Mouse (Mus musculus): ENCODE measurements around the gene Slu7. TPM values are rescaled to one million over a fixed set of nuclear protein-coding genes. Genes with fewer than 3 reads are reported as not detected.

Slu7 gene
- total RNA-seq (2021): 39.9 and 43.4 TPM in 2 replicates
- long read RNA-seq, experiment 1, transcript Slu7-201 (16 exons, 3,625 nt): major isoform, 33 of 67 reads
- long read RNA-seq, experiment 1, partial matches to known transcripts: 5 of 67 reads
- long read RNA-seq, experiment 1, other reads (novel, unspliced or antisense): 29 of 67 reads
- long read RNA-seq, experiment 2, transcript Slu7-201 (16 exons, 3,625 nt): major isoform, 21 of 42 reads
- long read RNA-seq, experiment 2, partial matches to known transcripts: 4 of 42 reads
- long read RNA-seq, experiment 2, other reads (novel, unspliced or antisense): 15 of 42 reads

DNA sequence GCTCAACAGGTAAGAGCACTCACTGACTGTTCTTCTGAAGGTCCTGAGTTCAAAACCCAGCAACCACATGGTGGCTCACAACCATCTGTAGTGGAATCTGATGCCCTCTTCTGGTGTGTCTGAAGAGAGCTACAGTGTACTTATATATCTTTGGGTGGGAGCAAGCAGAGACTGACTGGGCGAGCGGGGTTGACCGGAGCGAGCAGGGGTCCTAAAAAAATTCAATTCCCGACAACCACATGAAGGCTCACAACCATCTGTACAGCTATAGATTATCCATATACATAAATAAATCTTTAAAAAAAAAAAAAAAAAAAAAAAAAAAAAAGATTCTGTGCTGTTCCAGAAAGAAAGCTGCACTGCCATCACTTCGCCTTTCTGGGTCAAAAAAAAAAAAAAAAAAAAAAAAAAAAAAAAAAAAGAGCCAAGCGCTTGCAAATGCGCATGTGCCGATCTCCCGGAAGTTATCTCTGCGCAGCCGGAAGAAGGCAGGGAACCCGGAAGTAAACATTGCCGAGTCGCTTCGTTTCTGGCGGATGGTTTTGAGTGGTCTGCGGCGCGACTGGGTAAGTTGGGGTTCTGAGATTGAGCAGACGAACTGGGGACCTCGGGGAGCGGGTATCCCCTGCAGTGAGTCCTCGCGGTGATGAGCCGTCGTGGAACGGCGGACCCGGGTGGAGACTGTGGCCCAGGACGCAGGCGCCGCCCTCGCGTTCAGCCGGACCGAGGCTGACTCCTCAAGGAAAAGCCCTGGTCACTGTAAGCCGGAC, at the start of gene Slu7:
Slu7 (plus strand) TSS at position 491 of the 770 bp plus-strand sequence.
- peak; percentile 85 for DNase-seq

DNA sequence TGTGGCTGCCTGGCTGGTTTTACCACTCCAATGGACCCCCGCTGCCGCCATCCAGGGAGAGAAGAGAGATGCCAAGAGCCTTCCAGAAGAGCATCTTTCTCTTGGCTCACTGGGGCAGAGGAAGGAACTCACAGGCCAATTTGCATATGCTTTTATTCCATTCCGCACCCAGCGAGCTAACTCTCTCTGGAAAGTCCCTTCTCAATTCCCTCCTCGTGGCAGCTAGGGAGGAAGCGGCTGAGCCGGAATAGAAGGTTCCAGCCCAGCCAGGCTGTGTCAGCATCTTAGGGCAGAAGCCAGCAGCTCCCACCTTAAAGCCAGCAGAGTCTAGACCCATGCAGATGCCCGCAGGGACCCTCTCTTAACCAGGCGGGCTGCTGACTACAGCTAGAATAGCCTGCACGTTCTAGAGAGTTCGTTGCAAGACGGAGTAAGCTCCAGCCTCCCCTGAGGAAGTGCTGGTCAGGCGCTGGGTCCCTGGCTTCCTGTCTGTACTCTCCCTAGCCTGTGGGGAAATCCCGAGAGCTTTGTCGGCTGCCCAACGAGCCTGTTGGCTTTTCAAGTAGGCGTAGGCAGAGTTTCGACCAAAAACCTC, 48.4 kb upstream of the Slu7 start:
- peak; percentile 78 for DNase-seq

DNA sequence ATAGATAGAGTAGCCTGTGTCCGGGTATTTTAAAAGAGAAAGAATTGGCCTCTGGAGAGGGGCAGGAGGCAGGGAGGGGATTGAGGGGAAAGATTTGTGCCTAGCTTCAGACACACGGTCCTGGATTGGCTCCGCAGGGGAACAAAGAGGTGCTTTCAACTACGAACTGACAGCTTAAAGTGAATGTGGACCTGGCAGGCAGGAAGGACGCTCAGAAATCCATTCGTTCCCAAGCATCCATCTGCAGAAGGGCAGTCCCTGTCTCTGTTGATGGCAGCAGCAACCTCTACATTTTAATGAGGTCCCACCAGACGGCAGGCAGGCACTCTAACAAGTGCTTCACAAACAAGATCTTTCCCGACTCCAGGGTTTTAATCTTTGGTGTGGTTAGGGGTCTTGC, 47.8 kb upstream of the Slu7 start:
- DNase-seq: peak; percentile 14

DNA sequence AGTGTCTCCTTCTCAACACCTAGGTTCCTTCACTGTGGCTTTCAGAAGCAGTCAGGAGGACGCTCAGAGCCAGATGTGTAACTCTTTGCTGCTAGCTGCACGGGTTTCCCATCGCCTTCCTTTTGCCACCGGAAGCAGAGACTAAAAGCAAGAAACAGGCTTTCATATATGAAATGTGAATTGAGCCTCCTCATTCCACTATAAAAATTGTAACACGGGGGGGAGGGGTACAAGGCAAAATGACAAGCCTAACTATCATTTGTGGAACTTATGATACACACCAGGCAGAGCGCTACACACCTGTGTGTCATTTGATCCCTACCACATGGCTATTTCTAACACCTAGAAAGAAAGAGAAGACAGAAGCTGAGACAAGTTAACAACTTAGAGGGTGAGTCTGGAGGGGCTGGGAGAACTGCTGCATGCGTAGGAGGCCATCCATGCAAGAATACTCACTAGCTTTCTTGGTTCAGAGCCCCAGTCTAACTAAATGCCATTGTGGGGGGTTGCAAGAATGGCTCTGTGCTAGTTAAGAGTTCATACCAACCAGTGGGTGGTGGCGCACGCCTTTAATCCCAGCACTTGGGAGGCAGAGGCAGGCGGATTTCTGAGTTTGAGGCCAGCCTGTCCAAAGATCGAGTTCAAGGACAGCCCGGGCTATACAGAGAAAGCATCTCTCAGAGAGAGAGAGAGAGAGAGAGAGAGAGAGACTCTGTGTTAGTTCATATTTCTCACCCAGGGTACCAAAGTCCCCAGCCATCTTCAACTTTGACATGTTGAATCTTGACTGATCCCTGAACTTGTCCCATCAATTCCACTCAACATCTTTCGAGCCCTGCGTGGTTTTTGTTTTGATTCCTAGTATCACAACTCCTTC, 46.3 kb upstream of the Slu7 start:
- DNase-seq: no peak

DNA sequence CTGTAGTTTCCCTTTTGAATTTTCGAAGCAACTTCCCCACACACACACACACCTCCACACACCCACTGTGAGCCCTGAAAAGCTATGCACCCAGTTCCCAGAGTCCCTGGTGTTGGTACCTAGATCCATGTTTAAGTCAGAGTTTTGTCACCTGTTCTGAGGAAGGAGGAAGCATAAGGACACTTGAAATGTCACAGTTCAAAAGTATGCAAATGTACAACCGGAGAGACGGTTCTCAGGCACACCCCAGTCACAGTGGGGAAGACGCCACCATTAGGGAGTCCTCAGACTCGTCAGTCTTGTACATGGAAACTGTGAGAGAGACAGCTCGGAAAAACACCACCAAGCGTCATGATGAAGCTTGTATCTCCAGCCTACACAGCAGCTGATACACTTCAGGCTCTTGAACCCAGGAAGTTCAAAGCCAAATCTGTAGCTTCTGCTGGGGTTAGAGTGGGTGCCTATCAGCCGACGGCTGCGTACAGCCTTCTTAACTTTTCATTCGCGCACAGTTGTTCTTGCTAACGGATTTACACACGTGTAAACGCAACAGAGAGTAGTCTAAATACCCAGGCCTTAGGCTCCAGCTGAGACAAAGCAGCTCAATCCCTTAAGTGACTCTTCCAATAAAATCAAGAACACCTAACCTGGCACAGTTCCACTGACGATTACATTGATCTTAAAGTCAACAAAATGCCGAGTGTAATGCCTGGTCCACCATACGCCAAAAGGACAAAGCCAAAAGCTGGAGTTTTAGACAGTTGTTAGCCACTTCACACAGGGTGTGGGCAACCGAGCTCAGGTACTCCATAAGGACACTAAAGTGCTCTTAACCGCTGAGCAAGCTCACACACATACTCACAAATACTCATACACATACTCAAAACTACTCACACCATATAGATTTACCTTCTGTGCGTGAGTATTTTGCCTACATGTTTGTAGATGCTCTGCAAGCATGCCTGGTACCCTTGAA, 45.1 kb upstream of the Slu7 start:
- DNase-seq: no peak

DNA sequence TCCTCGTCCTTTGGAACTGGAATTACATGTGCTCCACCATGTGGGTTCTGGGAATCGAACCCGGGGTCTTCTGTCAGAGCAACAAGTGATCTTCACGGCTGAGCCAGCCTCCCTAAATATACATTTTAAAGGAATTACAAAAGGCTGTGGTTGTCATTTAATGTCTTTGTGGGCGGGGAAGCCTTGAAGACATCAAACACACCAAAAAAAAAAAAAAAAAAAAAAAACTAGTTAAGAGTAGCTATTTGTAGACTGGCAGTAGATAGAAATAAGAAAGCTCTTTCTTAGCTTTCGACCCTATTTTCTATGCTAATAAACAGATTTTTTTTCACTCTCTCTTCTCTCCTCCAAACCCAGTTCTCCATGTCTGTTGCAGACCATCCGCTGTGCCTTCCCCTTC, 44.4 kb upstream of the Slu7 start:
- DNase-seq: no peak

DNA sequence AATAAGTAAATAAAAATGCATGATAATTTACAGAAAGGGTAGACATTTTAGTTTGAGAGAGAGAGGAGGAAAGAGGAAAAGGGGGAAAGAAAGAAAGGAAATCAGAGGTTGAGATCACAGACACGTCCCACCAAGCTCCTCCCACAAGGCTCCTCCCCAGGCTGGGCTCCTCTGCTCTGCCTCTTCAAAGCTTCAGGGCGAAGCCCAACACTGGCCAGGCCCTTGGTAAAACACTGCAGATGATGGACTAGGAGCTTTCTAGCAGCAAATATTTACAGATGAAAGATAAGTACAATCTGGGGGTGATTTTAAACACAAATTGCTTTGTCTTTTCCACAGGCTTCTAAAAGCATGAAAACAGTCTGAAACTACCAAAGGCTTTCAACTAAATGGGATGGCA, 40.8 kb upstream of the Slu7 start:
- DNase-seq: no peak

DNA sequence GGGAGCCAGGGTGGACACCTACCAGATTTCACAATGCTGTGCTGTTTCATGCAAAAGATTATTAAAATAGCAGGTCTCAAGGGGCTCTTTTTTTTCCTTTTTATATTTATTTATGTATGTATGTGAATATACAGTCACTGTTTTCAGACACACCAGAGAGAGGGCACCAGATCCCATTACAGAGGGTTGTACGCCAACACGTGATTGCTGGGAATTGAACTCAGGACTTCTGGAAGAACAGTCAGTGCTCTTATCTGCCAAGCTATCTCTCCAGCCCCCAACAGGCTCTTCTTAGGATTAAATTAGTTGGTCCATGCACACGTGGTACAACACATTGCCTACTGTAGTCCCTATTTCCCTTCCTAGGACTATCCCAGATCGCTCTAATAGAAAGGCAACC, 40.2 kb upstream of the Slu7 start:
- DNase-seq: no peak

DNA sequence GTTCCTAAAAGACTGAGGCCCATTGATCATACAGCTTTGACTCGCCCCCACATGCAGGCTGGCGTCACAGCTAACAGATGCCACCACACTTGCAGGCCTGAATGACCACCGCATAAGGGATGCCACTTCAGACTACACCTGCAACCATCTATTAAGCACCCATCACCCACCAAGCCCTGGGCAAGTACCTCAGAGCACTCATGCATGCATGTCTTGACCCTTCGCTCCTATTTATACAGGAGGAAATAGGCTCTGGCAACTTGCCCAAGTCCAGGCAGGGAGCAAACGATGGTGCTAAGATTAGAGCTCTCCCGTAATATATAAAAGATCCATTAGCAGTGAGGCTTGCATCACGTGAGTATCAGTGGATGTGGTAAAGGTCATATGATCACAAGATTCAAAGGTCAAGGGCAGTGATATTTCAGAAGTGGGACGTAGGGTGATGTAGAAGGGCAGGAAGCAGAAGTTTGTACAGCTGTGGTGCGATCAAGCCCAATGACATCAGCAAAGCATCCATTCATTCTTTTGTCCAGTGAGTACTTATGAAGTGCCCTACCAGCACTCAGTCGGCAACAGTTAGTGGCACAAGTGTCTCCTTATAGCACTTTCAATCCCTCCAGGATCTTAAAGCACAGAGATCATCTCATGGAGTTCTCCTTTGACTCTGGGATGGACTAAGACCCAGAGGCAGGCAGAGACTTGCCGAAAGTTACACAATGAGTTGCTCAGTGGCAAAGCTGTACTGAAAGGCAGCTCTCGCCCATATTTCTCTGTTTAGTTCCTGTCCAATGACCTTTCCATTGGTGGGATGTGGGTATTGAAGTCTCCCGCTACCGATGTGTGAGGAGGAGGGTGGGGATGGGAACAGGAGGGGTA, 38.2 kb upstream of the Slu7 start:
- no peak for DNase-seq

DNA sequence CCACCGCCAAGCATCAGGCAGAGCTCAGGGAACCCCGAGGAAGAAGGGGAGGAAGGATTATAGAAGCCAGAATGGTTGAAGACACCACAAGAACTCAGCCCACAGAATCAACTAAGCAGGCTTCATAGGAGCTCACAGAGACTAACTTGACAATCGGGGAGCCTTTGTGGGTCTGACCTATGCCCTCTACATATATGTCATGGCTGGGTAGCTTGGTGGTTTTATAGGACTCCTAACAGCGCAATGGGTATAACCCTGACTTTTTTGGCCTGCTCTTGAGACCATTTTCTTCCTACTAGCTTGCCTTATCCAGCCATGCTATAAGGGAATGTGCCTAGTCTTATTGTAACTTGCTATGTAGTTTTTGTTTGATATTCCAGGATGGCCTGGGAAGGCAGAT, 37.3 kb upstream of the Slu7 start:
- no peak for DNase-seq

DNA sequence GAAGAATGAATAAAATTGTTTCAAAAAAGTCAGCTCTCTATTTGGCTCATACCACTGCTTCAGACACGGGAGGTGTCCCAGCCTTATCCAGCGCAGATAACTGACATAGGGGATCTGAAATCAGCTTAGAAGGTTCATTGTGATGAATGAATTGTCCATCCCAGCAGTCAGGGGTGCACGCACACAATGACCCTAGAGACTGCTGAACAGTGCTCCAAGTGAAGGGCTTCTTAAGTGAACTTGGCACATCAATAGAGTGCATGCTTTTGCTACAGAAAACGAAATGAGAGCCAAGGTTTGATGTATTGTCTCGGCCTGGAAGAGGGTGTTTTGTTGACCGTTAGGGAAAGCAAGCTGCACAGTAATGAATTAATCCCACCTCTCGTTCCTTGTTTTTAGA, 36.9 kb upstream of the Slu7 start:
- DNase-seq: no peak

DNA sequence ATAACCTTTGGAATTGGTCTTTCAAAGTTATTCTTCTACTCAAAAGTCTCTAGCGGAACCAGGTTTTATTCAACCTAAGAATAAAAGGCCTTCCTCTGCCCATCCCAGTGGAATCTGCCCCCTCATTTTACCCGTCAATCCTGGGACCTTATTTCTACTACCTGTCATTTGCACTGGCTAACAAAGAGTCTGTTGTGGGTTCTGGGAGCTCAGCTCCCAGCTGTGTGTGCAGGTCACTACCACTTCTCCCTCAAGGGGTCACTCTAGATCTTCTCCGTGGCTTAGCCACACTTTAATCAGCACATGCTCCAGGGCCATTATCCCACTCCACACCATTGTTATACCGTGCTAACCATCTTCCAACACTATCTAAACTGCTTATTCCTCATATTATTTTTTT, 34.2 kb upstream of the Slu7 start:
- DNase-seq: peak; percentile 18

DNA sequence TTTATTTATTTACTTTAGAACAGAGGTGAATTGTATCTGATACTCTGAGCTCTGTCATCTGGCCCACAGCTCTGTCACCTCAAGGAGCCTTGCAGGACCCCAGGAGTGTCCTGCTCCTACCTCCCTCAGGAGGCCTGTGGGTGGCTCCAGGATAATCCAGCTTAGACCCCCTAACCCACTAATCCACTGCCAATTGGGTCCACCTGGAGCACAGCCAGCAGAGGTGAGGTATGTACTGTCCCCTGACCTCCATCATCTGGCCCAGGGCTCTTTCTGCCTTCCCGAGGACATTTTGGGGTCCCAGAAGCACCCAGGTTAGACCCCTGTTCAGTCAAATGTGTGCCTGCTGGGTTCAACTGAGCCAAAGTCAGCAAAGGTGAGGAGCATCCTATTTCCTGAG, 33.4 kb upstream of the Slu7 start:
- DNase-seq: no peak

DNA sequence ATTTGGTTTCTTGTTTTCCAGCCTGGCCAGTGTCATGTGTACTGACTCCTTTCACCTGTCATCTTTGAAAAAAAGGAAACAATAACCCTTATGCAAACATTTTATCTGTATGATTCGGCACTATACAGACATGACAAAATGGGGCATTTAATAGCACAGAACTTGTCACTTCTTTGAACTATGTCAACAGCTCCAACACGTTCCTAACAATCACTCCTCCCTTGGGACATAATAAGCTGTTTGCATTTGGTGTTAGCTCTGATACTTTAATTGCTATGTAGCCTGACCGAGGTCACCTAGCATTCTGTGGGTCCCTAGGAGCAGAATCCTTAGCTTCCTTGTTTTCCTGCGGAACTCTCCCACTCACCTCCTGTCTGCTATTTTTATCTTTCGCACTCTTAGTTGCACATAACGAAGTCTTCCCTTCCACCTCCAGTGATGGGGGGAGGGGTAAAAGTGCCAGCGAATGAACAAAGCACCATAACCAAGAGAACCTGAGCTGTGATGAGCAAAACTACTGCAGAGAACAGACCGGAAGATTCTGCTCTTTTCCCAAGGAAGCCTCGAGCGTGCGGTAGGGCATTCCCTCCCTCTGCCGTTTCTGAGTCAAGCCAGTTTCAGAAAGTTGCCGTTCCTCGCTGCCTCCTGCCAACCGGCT, 29.3 kb upstream of the Slu7 start:
- no peak for DNase-seq

DNA sequence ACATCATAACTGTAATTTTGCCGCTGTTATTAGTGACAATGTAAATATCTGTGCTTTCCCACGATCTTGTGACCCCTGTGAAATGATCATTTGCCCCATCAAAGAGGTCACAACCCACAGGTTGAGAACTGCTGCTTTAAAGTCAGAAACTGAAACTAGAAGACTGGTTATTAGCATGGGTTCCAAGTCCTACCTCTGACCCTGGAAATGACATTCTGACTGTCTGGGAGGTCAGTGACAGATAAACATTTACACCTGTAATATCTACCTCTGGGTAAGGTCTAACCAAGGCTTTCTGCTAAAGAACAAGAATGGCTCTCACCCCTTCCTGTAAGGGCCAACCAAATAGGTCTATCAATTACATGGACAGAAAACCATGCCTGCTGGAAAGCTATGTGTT, 24.7 kb upstream of the Slu7 start:
- no peak for DNase-seq

DNA sequence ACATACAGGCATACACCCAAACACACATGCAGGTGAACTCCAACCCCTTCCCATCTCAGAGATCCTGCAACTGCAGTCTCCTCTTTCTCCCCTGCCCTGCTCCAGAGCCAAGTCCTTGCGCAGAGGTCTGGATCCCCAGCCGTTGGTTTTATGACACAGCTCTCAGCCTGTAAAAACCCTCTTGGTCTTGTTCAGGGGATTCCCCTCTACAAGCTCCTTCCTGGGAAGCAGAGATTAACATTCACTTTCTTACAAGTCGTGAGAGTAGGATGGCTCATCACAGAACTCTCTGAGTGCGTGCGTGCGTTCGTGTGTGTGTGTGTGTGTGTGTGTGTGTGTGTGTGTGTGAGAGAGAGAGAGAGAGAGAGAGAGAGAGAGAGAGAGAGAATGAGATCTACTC, 23.3 kb upstream of the Slu7 start:
- DNase-seq: no peak

DNA sequence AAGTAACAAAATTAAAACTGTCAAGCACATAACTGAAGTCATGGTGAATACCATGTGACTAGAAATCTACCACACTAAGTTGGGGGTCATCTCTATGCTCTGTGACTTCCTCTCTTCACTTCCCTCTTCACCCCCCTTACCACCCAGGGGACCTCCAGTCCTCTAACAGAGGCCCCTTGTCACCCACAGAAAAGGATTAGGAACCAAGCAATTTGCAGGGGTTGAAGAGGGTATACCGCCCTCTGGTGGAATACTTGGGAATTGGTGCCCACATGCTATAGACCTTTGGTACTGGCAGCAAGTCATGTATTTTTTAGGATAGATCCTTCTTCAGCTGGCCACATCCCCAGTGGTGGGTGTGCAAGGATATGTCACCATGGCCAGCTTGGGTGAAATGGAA, 22.1 kb upstream of the Slu7 start:
- DNase-seq: peak; percentile 80

DNA sequence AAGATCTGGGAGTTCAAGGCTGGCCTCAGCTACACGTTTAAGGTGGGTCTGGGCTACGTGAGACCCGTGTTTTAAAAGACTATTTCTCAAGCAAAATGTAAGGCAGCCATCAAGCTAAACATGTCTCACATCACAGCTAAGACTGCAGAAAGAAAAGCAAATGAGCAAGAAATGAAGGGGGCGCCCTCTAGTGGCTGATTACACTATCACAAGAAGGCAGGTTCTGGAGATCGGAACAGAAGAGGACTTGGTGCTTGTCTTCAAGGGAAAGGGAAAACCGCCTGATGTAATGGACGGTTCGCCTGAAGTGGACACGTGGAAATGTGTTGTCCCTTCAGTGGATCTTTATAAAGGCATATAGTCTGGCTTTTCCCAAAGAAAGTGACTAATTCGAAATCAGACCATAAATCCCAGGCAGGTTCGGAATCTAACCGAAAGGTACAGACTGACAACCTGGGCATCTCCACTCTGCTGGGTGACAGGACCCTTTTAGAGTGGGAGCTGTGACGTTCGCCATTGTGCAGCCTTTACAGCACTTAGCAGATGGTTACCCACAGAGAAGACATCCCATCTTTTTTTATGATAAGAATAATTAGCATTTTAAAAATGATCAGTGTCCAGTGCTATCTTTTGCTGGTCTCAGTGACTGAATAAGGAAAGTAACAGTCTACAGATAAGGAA, 20.6 kb upstream of the Slu7 start:
- peak; percentile 81 for DNase-seq

DNA sequence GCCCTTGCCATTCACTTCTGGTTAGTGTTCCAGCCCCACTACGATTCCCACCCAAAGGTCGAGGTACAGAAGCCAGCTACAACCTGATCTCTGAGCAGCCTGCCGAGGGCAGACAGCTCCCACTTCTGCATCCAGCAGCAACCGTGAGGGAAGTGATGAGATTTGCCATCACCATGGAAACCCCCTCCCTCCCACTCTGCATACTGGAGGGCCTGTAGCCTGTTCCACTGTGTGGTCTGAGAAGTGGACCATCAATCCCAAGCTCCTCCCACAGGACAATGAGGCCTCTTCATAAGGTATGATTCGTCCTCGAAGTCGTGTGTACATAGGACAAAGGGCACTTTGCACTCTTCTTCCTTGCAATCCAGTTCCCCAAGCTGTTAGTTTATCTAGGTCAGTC, 16.3 kb upstream of the Slu7 start:
- DNase-seq: no peak

Measured in adrenal gland, postnatal 14 days (tissue).